Mouse (Mus musculus): ENCODE results near the gene Foxp2.

- TF ChIP-seq CTCF (IDR thresholded peaks at IDR 0.05; ENCODE audit: borderline replicate concordance, insufficient read depth, low read depth, low read length) (no peak), POLR2A (IDR thresholded peaks at IDR 0.05; ENCODE audit: borderline replicate concordance, insufficient read depth, low read length) (no peak)
Measured at GRCm38 (mm10) chr6:15465471-15465870, 564.3 kb downstream of the Foxp2 start.

All from cerebellum, adult 2 months (tissue).